Mouse (Mus musculus) G1E-ER4 (cell line): ENCODE measurements around the gene Omd. TPM values are rescaled to one million over a fixed set of nuclear protein-coding genes. Genes with fewer than 3 reads are reported as not detected.

ENCODE experiments used
- GATA1 ChIP-seq: IDR thresholded peaks from one replicate; pipeline ENCODE4 v1.8.0; 2012; ENCODE audit warnings: low read length, inconsistent platforms
- polyA plus RNA-seq: library from polyadenylated mRNA; stranded (reverse); fragments of >175 nt; gene quantifications from 2 replicates; pipeline ENCODE4 v1.2.3, GENCODE M21; 2012

Gene Omd
- polyA plus RNA-seq, 1 experiment = not detected

DNA sequence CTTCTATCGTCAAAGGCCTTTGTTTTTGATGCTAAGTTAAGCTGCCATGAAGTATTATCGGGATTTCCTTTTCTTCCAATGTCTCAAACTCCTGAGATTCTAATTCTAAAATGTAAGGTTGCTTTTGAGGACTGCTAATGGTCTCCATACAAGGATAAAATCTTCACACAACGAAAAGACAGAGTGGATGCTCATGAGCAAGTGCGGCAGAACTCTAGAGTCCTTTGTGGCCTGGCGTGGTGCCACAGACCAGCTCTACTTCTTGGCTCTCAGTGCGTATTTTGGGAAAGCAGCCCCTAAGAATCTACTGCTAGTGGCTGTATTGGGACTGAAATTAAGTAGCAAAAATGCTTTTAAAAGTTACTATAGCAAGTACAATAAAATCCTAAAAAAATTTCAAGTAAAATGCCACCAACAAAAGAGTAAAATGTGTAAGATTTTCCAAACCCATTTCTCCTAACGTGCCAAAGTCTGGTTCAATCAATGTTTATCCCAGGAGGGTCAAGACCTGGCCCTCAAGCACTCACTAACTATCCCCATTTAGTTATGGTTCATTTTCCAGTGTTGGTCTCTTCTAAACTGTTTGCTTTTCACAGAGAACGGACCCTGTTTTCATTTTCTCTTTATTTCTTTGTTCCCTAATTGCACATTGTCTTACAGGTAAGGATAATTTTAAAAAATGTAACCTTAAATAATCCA lies 2.2 kb downstream of the Omd start:
- TF ChIP-seq GATA1 = no peak

GRCm38 (mm10) chr13:49586062-49586461 lies 3.8 kb downstream of the Omd start:
- no peak for TF ChIP-seq GATA1

DNA sequence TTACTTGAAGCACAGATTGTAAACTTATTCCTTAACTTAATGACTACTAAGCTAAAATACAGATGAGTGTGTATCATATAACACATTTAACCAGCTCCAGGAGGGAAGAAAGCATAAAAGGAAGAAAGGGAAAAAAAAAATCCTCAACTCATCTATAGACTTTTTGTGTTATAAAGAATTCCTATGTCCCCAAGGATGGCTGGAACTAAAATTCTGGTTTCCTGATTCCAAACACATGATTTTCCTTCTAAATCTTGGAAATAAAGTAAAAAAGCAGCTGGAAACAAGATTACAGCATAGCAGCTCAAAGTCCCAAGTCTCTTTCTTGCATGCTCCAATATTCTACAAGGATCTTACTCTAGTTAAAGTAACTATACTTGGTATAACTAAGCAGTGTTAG lies 21.3 kb downstream of the Omd start:
- TF ChIP-seq GATA1 = no peak

GRCm38 (mm10) chr13:49607714-49608113 lies 25.5 kb downstream of the Omd start, which contains the start of gene Ogn:
Gene Ogn (plus strand): TSS chr13:49608046.
- TF ChIP-seq GATA1 = no peak

- no peak for TF ChIP-seq GATA1
Observed at GRCm38 (mm10) chr13:49608589-49609322, 26.5 kb downstream of the Omd start.

- TF ChIP-seq GATA1 = no peak
Observed at GRCm38 (mm10) chr13:49617021-49617420, 34.8 kb downstream of the Omd start.

DNA sequence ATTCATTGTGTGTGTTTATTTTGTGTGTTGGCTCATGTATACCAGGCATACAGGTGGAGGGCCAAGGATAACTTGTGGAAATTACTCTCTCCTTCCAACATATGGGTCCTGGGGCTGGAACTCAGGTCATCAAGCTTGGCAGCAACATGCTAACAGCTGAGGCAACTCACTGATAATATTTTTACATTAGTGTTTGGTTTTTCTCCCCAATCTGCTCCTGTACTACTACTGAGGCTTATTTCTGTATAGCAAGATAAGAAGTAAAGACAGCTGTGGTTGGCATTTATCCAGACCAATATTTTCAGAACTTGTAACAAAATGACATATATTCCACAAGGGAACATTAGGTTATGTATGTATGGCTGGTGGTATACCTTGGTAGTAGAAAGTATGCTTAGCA lies 36.1 kb downstream of the Omd start:
- no peak for TF ChIP-seq GATA1

GRCm38 (mm10) chr13:49623216-49623615 lies 41.0 kb downstream of the Omd start:
- no peak for TF ChIP-seq GATA1

DNA sequence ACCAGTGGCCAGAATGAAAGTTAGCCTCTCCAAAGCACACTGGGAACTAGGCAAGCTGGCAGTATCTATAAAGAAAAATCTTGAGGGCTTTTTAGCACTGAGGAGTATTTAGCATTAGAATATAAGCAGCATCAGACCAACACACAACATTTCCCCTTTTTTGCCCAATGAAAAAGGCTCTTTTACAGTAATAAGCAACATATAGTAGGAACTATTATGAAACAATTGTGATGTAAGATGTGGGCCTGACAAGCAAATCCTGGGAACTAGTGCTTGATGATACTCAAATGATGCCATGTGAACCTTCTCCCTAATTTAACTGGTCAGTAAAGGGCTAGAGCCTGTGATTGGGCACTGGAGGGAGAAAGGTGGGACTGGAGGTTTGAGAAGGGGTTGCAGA lies 45.9 kb downstream of the Omd start:
- TF ChIP-seq GATA1 = no peak

DNA sequence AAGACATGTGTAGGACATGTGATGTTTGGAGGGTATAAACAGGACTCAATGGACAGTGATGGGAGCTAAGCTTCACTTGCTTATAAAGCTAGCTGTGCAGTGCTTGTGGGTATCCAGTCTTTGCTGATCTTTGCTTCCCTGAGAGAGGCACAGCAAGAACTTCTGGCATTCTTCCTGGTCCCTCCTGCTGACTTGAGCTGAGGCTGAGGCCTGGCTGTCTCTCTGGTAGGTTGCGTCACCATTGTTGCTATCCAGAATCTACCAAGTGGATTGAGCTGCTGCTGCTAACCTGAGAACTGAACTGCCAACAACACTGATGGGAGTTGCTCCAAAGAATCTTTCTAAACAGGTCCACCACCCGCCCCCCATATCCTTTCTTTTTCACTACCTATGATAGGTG lies 46.8 kb downstream of the Omd start:
- TF ChIP-seq GATA1 = no peak

GRCm38 (mm10) chr13:49639965-49640364 lies 57.7 kb downstream of the Omd start:
- TF ChIP-seq GATA1 = no peak

Other genes with a start within 250 kb of the Omd start
- gene Bicd2, start 240.9 kb upstream of the Omd start, polyA plus RNA-seq = 22.0 and 22.6 TPM in 2 replicates
- 1.4 and 1.9 TPM in 2 replicates for gene Ippk, start 161.2 kb upstream of the Omd start, polyA plus RNA-seq
- gene Tes3-ps, start 89.1 kb upstream of the Omd start, polyA plus RNA-seq = 0.03 TPM in 1 of 2 replicates, not detected in the other
- 0.01 TPM in 1 of 2 replicates, not detected in the other for gene Ecm2, start 77.7 kb upstream of the Omd start, polyA plus RNA-seq
- gene Aspn, start 38.0 kb upstream of the Omd start, polyA plus RNA-seq = not detected in 2 replicates
- gene Ogn, start 25.6 kb downstream of the Omd start, polyA plus RNA-seq = not detected in 2 replicates
- 7.3 and 9.6 TPM in 2 replicates for gene Cenpp, start 70.3 kb downstream of the Omd start, polyA plus RNA-seq
- gene Nol8, start 70.6 kb downstream of the Omd start, polyA plus RNA-seq = 1.6 and 1.8 TPM in 2 replicates
- gene Iars, start 99.6 kb downstream of the Omd start, polyA plus RNA-seq = 9.7 and 30.2 TPM in 2 replicates
- not detected in 2 replicates for gene Gm30302, start 216.5 kb downstream of the Omd start, polyA plus RNA-seq